Mouse (Mus musculus) kidney, adult 10 weeks (tissue): ENCODE measurements around the gene Fam13c. TPM values are rescaled to one million over a fixed set of nuclear protein-coding genes. Genes with fewer than 3 reads are reported as not detected.

Experiments used
- polyA plus RNA-seq: library from polyadenylated mRNA; stranded (reverse); fragments of 350-450 nt; fragmentation: Illumina TruSeq; extraction: RNeasy Lipid Tissue Mini Kit (QIAGEN cat#74804); gene quantifications from one replicate; pipeline ENCODE4 v1.2.3, GENCODE M21; 2014; ENCODE audit warnings: low read depth, low replicate concordance

Fam13c gene
- 8.4 TPM for polyA plus RNA-seq

GRCm38 (mm10) chr10:70439676-70440521, at the start of gene Fam13c:
Gene Fam13c, plus strand, starts transcription at chr10:70440481.

Other genes starting within 250 kb of the Fam13c start
- gene Mrln, start 235.8 kb upstream of the Fam13c start, polyA plus RNA-seq, result not detected
- gene Slc16a9, start 195.4 kb upstream of the Fam13c start, polyA plus RNA-seq, result 76.3 TPM
- 89.7 TPM for gene Phyhipl, start 215.5 kb downstream of the Fam13c start, polyA plus RNA-seq